Mouse (Mus musculus) heart, postnatal 0 days (tissue): ENCODE measurements around the gene March7.

Experiments used
- CTCF ChIP-seq: IDR thresholded peaks from 2 replicates; pipeline ENCODE4 v1.5.1; 2016; ENCODE audit warnings: antibody characterized with exemption, control low read depth, low read depth
- EP300 ChIP-seq: IDR thresholded peaks from 2 replicates; pipeline ENCODE4 v1.6.1; 2016; ENCODE audit warnings: antibody characterized with exemption, low read depth

DNA sequence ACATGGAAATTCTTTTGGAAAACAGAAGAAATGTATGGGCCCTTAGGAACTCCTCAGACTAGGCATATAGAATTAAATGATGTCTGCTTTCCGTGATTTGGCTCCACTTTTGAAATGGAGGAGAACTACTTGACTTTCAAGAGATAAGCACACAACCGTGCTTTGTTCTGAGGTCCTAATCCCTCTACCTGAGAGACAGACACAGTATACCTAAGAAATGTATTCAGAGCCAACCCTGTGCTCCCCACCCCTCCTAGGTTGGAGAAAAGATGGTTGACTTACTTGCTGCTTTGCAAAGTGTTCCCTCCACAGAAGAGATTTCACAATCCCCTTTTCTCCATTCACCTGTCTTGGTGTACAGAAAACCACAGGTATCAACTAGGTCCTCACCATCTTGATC, 47.1 kb downstream of the March7 start:
- TF ChIP-seq CTCF, result no peak
- no peak for TF ChIP-seq EP300
